In genomic region chr3:92083042-92083441, GRCm38 (mm10) we compare ENCODE assay signal across 11 mouse cellular contexts. TPM values are rescaled to one million over a fixed set of nuclear protein-coding genes. Genes with fewer than 3 reads are reported as not detected.
A peak's percentile ranks its signal among the peaks of the same experiment; 100 is the strongest.
DNase-seq lines count a peak whose midpoint lies in the region; ATAC-seq lines count a peak whose summit lies in the region.
"Had no signal": no experiment of that assay in that cellular context is flagged by ENCODE, and none has a peak within 500 bp of the region (broad histone marks: within the 10 kb centered on the region; RNA-seq: fewer than 3 reads in every experiment).

Gene Lor (minus strand): TSS chr3:92083142.

- no peak within 1 kb of the TSS for H3K9ac ChIP-seq in liver, embryonic 11.5 days (ENCODE audit: low read depth, low read length)
- no peak within 1 kb of the TSS for H3K9ac ChIP-seq in forebrain, embryonic 13.5 days
- H3K9ac ChIP-seq in intestine, embryonic 16.5 days (ENCODE audit: low read depth, low read length): no peak within 1 kb of the TSS
- peak within 1 kb of the TSS; percentile 81; the same call in 1 of the 2 replicates for H3K9ac ChIP-seq in neural tube, embryonic 15.5 days (replicated peaks)

- H3K4me1 ChIP-seq in liver, embryonic 11.5 days (replicated peaks; ENCODE audit: control insufficient read depth, insufficient read depth, low read length): no peaks in the 10 kb centered on the region; the same call in 1 of the 2 replicates
- peaks cover 7% of the 10 kb centered on the region for H3K4me1 ChIP-seq in forebrain, embryonic 13.5 days
- H3K4me1 ChIP-seq in intestine, embryonic 16.5 days (ENCODE audit: control insufficient read depth, insufficient read depth, low read length): no peaks in the 10 kb centered on the region
- peaks cover 19% of the 10 kb centered on the region for H3K4me1 ChIP-seq in neural tube, embryonic 15.5 days

- H3K27me3 ChIP-seq in liver, embryonic 11.5 days (replicated peaks; ENCODE audit: control insufficient read depth, insufficient read depth, low read length): peaks cover 46% of the 10 kb centered on the region
- peaks cover 34% of the 10 kb centered on the region for H3K27me3 ChIP-seq in forebrain, embryonic 13.5 days
- peaks cover 18% of the 10 kb centered on the region for H3K27me3 ChIP-seq in intestine, embryonic 16.5 days (replicated peaks; ENCODE audit: control insufficient read depth, insufficient read depth, low read length)
- peaks cover 12% of the 10 kb centered on the region for H3K27me3 ChIP-seq in neural tube, embryonic 15.5 days (replicated peaks)

- no peaks in the 10 kb centered on the region for H3K9me3 ChIP-seq in liver, embryonic 11.5 days (ENCODE audit: control insufficient read depth, low read length)
- no peaks in the 10 kb centered on the region for H3K9me3 ChIP-seq in forebrain, embryonic 13.5 days (replicated peaks)
- H3K9me3 ChIP-seq in intestine, embryonic 16.5 days (ENCODE audit: control insufficient read depth, low read length): no peaks in the 10 kb centered on the region
- H3K9me3 ChIP-seq in neural tube, embryonic 15.5 days (replicated peaks): no peaks in the 10 kb centered on the region

- peak within 1 kb of the TSS; percentile 57; the same call in 1 of the 2 replicates for H3K4me3 ChIP-seq in liver, embryonic 11.5 days (ENCODE audit: low read depth, low read length)
- peak within 1 kb of the TSS; percentile 65 for H3K4me3 ChIP-seq in forebrain, embryonic 13.5 days
- H3K4me3 ChIP-seq in intestine, embryonic 16.5 days (ENCODE audit: low read length): peak within 1 kb of the TSS; percentile 75; the same call in 1 of the 2 replicates
- peak within 1 kb of the TSS; percentile 76 for H3K4me3 ChIP-seq in neural tube, embryonic 15.5 days (replicated peaks)
- H3K4me3 ChIP-seq: erythroblast, embryonic 14.5 days had no signal

- no peak for DNase-seq in liver, embryonic 11.5 days (ENCODE audit: low spot score)
- DNase-seq in liver: no peak
- DNase-seq in c-Kit-positive CD71-positive TER-119-positive erythroid progenitor cells, embryonic 14.5 days (ENCODE audit: low spot score): no peak
- DNase-seq in embryo, embryonic 9.5 days (ENCODE audit: extremely low spot score): no peak
- DNase-seq: lung, adult 18-20 months; thymus, postnatal 36 days had no signal

- 75% methylated on average over 2 of the region's 2 CpGs for WGBS in liver, embryonic 11.5 days
- 83% methylated on average over 2 of the region's 2 CpGs for WGBS in forebrain, embryonic 13.5 days
- 88% methylated on average over 2 of the region's 2 CpGs for WGBS in intestine, embryonic 16.5 days
- WGBS in neural tube, embryonic 15.5 days: 86% methylated on average over 2 of the region's 2 CpGs

- ATAC-seq in liver, embryonic 11.5 days (replicated peaks; ENCODE audit: low FRiP score): no peak
- ATAC-seq in forebrain, embryonic 13.5 days: no peak
- ATAC-seq in intestine, embryonic 16.5 days: no peak
- no peak for ATAC-seq in neural tube, embryonic 15.5 days (ENCODE audit: low FRiP score)
- ATAC-seq in erythroblast, adult 5-6 weeks (replicated peaks; ENCODE audit: low FRiP score, poor library complexity, severe bottlenecking): no peak

- H3K27ac ChIP-seq in liver, embryonic 11.5 days (ENCODE audit: low read depth, low read length): no peak within 1 kb of the TSS
- no peak within 1 kb of the TSS for H3K27ac ChIP-seq in forebrain, embryonic 13.5 days
- H3K27ac ChIP-seq in intestine, embryonic 16.5 days (ENCODE audit: low read length): no peak within 1 kb of the TSS
- H3K27ac ChIP-seq in neural tube, embryonic 15.5 days (replicated peaks): peak within 1 kb of the TSS; percentile 97

- H3K4me2 ChIP-seq in liver, embryonic 11.5 days: peak within 1 kb of the TSS; percentile 82
- peak within 1 kb of the TSS; percentile 95 for H3K4me2 ChIP-seq in forebrain, embryonic 13.5 days
- H3K4me2 ChIP-seq in intestine, embryonic 16.5 days (ENCODE audit: low read depth, low read length): peak within 1 kb of the TSS; percentile 98
- peak within 1 kb of the TSS; percentile 76 for H3K4me2 ChIP-seq in neural tube, embryonic 15.5 days

- H3K36me3 ChIP-seq in liver, embryonic 11.5 days (ENCODE audit: control insufficient read depth, insufficient read depth, low read length): no peaks in the 10 kb centered on the region
- no peaks in the 10 kb centered on the region for H3K36me3 ChIP-seq in forebrain, embryonic 13.5 days (ENCODE audit: poor library complexity, severe bottlenecking)
- no peaks in the 10 kb centered on the region for H3K36me3 ChIP-seq in intestine, embryonic 16.5 days (ENCODE audit: control insufficient read depth, insufficient read depth, low read length)
- H3K36me3 ChIP-seq in neural tube, embryonic 15.5 days: no peaks in the 10 kb centered on the region

RNA-seq across cellular contexts. Expression of gene Lor, which starts in this region (rescaled TPM):
- 0.79 and 0.90 TPM in 2 replicates for polyA plus RNA-seq in liver, embryonic 11.5 days (2014; fragmentation: Nextera tagmentation; extraction: Ambion mirVana)
- polyA plus RNA-seq in forebrain, embryonic 13.5 days (2015; fragmentation: Nextera tagmentation; extraction: Ambion mirVana): 0.81 and 1.3 TPM in 2 replicates
- polyA plus RNA-seq in intestine, embryonic 16.5 days (2015; fragmentation: Nextera tagmentation; extraction: Ambion mirVana): 0.17 and 0.50 TPM in 2 replicates
- 8.6 and 9.6 TPM in 2 replicates for polyA plus RNA-seq in neural tube, embryonic 15.5 days (2015; fragmentation: Nextera tagmentation; extraction: Ambion mirVana)
- not detected in 2 replicates for total RNA-seq in erythroblast, adult 5-6 weeks (2015; ENCODE audit: low replicate concordance)
- total RNA-seq in erythroblast, adult 5-6 weeks (2017; ENCODE audit: low replicate concordance): not detected in 2 replicates
- polyA plus RNA-seq: erythroblast, embryonic 14.5 days had no signal
